Mouse (Mus musculus) large intestine, adult 2 months (tissue): Measurements from ENCODE around the gene Jam3. TPM values are rescaled to one million over a fixed set of nuclear protein-coding genes. Genes with fewer than 3 reads are reported as not detected.

Source experiments
- DNase-seq: peaks from one replicate; pipeline ENCODE4 v3.0.0-alpha.2; 2012; ENCODE audit warnings: low read depth, low spot score
- WGBS: fragments of 180-500 bp; shearing (Covaris S2); methylation state at CpG from one replicate; pipeline ENCODE4 v1.1.7; 2018; 5-methylcytosine and 5-hydroxymethylcytosine counted together
- polyA plus RNA-seq: library from polyadenylated mRNA; depleted of rRNA; stranded (reverse); fragments of >200 nt; gene quantifications from 2 replicates; pipeline ENCODE4 v1.2.3, GENCODE M21; 2012; rRNA removed

Gene Jam3
- polyA plus RNA-seq, 1 experiment: 7.8 TPM

GRCm38 (mm10) chr9:27070895-27071294 lies 84.3 kb downstream of the Jam3 start:
- DNase-seq: no peak
- WGBS: 81% methylated on average over 4 of the region's 4 CpGs

- no peak for DNase-seq
- WGBS: 87% methylated on average over 5 of the region's 5 CpGs
These were observed 96.9 kb downstream of the Jam3 start for GRCm38 (mm10) chr9:27058341-27058740.

GRCm38 (mm10) chr9:27049492-27049891 lies 105.7 kb downstream of the Jam3 start:
- no peak for DNase-seq
- WGBS: 73% methylated on average over 2 of the region's 2 CpGs

Other genes with a start within 250 kb of the Jam3 start
- gene Gm1110, start 232.3 kb downstream of the Jam3 start, polyA plus RNA-seq: 0.05 and 0.07 TPM in 2 replicates
- gene Acad8, start 155.9 kb downstream of the Jam3 start, polyA plus RNA-seq: 15.7 and 22.2 TPM in 2 replicates
- 13.5 and 14.6 TPM in 2 replicates for gene Thyn1, start 155.7 kb downstream of the Jam3 start, polyA plus RNA-seq
- gene Vps26b, start 125.4 kb downstream of the Jam3 start, polyA plus RNA-seq: 15.1 and 24.5 TPM in 2 replicates
- 9.5 and 13.3 TPM in 2 replicates for gene Ncapd3, start 125.2 kb downstream of the Jam3 start, polyA plus RNA-seq
- 1.4 and 2.0 TPM in 2 replicates for gene Igsf9b, start 143.8 kb upstream of the Jam3 start, polyA plus RNA-seq
- 0.15 TPM in 1 of 2 replicates, not detected in the other for gene Spata19, start 241.4 kb upstream of the Jam3 start, polyA plus RNA-seq